Mouse (Mus musculus) cortical plate, adult 2 months (tissue): ENCODE data around the gene Hsd17b1.

Experiments
- CTCF ChIP-seq: fragments of 200-500 bp; IDR thresholded peaks from 2 replicates; pipeline ENCODE4 v1.5.1; 2011; ENCODE audit warnings: mild to moderate bottlenecking, control low read depth, low read length; ENCODE audit not compliant: insufficient read depth; ENCODE audit errors: extremely low read depth
- POLR2A ChIP-seq: fragments of 200-500 bp; IDR thresholded peaks from 2 replicates; pipeline ENCODE4 v1.6.1; 2011; ENCODE audit warnings: mild to moderate bottlenecking, low read length, control low read depth; ENCODE audit not compliant: insufficient read depth; ENCODE audit errors: extremely low read depth

DNA sequence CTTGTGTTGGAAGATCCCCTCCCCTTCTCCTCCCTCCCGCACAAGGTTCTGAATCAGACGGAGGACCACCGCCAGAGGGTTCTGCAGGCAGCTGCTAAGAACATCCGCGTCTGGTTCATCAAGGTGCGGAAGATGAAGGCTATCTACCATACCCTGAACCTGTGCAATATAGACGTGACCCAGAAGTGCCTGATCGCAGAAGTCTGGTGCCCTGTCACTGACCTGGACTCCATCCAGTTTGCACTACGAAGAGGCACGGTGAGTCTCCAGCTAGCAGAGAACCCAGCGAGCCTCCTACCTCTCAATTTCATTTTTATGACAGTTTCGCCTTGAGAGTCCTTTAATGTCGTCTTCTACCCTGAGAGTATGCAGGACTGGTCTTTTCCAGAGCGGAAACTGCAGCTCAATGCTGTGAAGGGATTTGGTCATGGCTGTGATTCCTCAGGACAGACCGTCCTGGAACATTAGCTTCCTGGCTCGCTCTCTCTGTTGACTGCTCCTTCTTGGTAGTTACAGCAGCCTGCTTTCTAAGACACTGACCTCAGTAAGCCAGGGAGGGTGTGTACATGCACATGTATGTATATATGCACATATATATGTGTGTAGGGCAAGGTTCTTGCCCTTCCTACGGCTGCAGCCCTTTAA is 44.2 kb upstream of the Hsd17b1 start:
- TF ChIP-seq CTCF, result no peak
- TF ChIP-seq POLR2A, result no peak
